In genomic region chr2:6261718-6262117, GRCm38 (mm10) we compare ENCODE assay signal across 12 mouse cellular contexts. TPM values are rescaled to one million over a fixed set of nuclear protein-coding genes. Genes with fewer than 3 reads are reported as not detected.
DNase-seq lines count a peak whose midpoint lies in the region; ATAC-seq and TF ChIP-seq lines count a peak whose summit lies in the region.
"Had no signal": no experiment of that assay in that cellular context is flagged by ENCODE, and none has a peak within 500 bp of the region (broad histone marks: within the 10 kb centered on the region; RNA-seq: fewer than 3 reads in every experiment).

No protein-coding gene starts in this region.

- WGBS in heart, embryonic 16.5 days, result 79% methylated on average over 9 of the region's 9 CpGs
- 56% methylated on average over 9 of the region's 9 CpGs for WGBS in forebrain, embryonic 10.5 days
- WGBS in hindbrain, embryonic 16.5 days, result 43% methylated on average over 9 of the region's 9 CpGs
- 33% methylated on average over 9 of the region's 9 CpGs for WGBS in midbrain, postnatal 0 days

- TF ChIP-seq CTCF in midbrain, postnatal 0 days (IDR thresholded peaks at IDR 0.05), result no peak

- no peak overlapping the region for H3K9ac ChIP-seq in heart, embryonic 16.5 days (ENCODE audit: low read length)
- H3K9ac ChIP-seq in hindbrain, embryonic 16.5 days (ENCODE audit: low read depth, low read length), result peak overlapping the region; percentile 29; the same call in 1 of the 2 replicates
- no peak overlapping the region for H3K9ac ChIP-seq in midbrain, postnatal 0 days (replicated peaks; ENCODE audit: low read length, poor library complexity, severe bottlenecking)
- H3K9ac ChIP-seq: lung, embryonic 14.5 days had no signal

- no peaks in the 10 kb centered on the region for H3K36me3 ChIP-seq in heart, embryonic 16.5 days (ENCODE audit: control insufficient read depth, insufficient read depth)
- no peaks in the 10 kb centered on the region for H3K36me3 ChIP-seq in forebrain, embryonic 10.5 days (replicated peaks)
- H3K36me3 ChIP-seq in hindbrain, embryonic 16.5 days (ENCODE audit: control insufficient read depth, insufficient read depth, low read length), result no peaks in the 10 kb centered on the region
- H3K36me3 ChIP-seq in midbrain, postnatal 0 days (ENCODE audit: insufficient read depth, low read length), result no peaks in the 10 kb centered on the region

- no peaks in the 10 kb centered on the region for H3K27me3 ChIP-seq in heart, embryonic 16.5 days (ENCODE audit: control insufficient read depth, insufficient read depth, low read length)
- peaks cover 86% of the 10 kb centered on the region for H3K27me3 ChIP-seq in forebrain, embryonic 10.5 days (ENCODE audit: poor library complexity, severe bottlenecking)
- H3K27me3 ChIP-seq in hindbrain, embryonic 16.5 days (replicated peaks; ENCODE audit: control insufficient read depth, insufficient read depth, low read length), result no peaks in the 10 kb centered on the region
- H3K27me3 ChIP-seq in midbrain, postnatal 0 days (ENCODE audit: insufficient read depth, low read length), result no peaks in the 10 kb centered on the region

- peaks cover 9% of the 10 kb centered on the region; the same call in 1 of the 2 replicates for H3K9me3 ChIP-seq in heart, embryonic 16.5 days (replicated peaks; ENCODE audit: control insufficient read depth, low read length)
- H3K9me3 ChIP-seq in forebrain, embryonic 10.5 days, result peaks cover 15% of the 10 kb centered on the region; the same call in 1 of the 2 replicates
- H3K9me3 ChIP-seq in hindbrain, embryonic 16.5 days (ENCODE audit: control insufficient read depth, low read length), result no peaks in the 10 kb centered on the region
- no peaks in the 10 kb centered on the region for H3K9me3 ChIP-seq in midbrain, postnatal 0 days (ENCODE audit: low read length)

- peak overlapping the region; percentile 62 for H3K27ac ChIP-seq in heart, embryonic 16.5 days (ENCODE audit: low read length)
- H3K27ac ChIP-seq in forebrain, embryonic 10.5 days, result peak overlapping the region; percentile 63; the same call in 1 of the 2 replicates
- H3K27ac ChIP-seq in hindbrain, embryonic 16.5 days (ENCODE audit: low read depth, low read length), result peak overlapping the region; percentile 60
- 0 out of 2 replicates have a peak overlapping the region, but pooled peaks have one; percentile 55 for H3K27ac ChIP-seq in midbrain, postnatal 0 days (ENCODE audit: low read depth, low read length)

- DNase-seq in heart, postnatal 4 days, result no peak
- DNase-seq in forebrain, embryonic 10.5 days (ENCODE audit: extremely low spot score, low spot score), result no peak
- DNase-seq in midbrain, postnatal 0 days (ENCODE audit: low spot score), result no peak
- no peak for DNase-seq in adrenal gland, adult (ENCODE audit: inconsistent age in 2 of 2, low spot score in 1 of 2)
- no peak for DNase-seq in cerebellum, adult 11-12 months
- DNase-seq in yolk sac, embryonic 10.5 days (ENCODE audit: low spot score), result no peak
- DNase-seq: adrenal gland, adult 8-10 months had no signal

- ATAC-seq in heart, embryonic 16.5 days (replicated peaks; ENCODE audit: extremely low read depth, insufficient read depth, low FRiP score), result no peak
- ATAC-seq in hindbrain, embryonic 16.5 days, result no peak
- no peak for ATAC-seq in midbrain, postnatal 0 days (ENCODE audit: low FRiP score)
- ATAC-seq: inflammation-experienced regulatory T-cells, adult 6 months had no signal

- peaks cover 10% of the 10 kb centered on the region for H3K4me1 ChIP-seq in heart, embryonic 16.5 days (ENCODE audit: control insufficient read depth, insufficient read depth, low read length)
- H3K4me1 ChIP-seq in forebrain, embryonic 10.5 days, result peaks cover 19% of the 10 kb centered on the region
- H3K4me1 ChIP-seq in hindbrain, embryonic 16.5 days (ENCODE audit: control insufficient read depth, insufficient read depth, low read depth, low read length), result peaks cover 5% of the 10 kb centered on the region
- no peaks in the 10 kb centered on the region; the same call in 1 of the 2 replicates for H3K4me1 ChIP-seq in midbrain, postnatal 0 days (ENCODE audit: insufficient read depth, low read length)

- no peak overlapping the region for H3K4me3 ChIP-seq in heart, embryonic 16.5 days (ENCODE audit: low read length)
- peak overlapping the region; percentile 3; the same call in 1 of the 2 replicates for H3K4me3 ChIP-seq in forebrain, embryonic 10.5 days
- no peak overlapping the region for H3K4me3 ChIP-seq in hindbrain, embryonic 16.5 days (ENCODE audit: low read length)
- H3K4me3 ChIP-seq in midbrain, postnatal 0 days (ENCODE audit: low read depth, low read length), result no peak overlapping the region

- no peak overlapping the region for H3K4me2 ChIP-seq in heart, embryonic 16.5 days (ENCODE audit: low read depth, low read length)
- no peak overlapping the region for H3K4me2 ChIP-seq in hindbrain, embryonic 16.5 days (ENCODE audit: low read length)
- no peak overlapping the region for H3K4me2 ChIP-seq in midbrain, postnatal 0 days (ENCODE audit: low read depth, low read length, poor library complexity, severe bottlenecking)
- H3K4me2 ChIP-seq: lung, embryonic 14.5 days had no signal

RNA-seq across cellular contexts. Expression of gene Echdc3, which starts 48.9 kb away (rescaled TPM):
- 11.3 and 11.8 TPM in 2 replicates for polyA plus RNA-seq in heart, embryonic 16.5 days (2015; fragmentation: Nextera tagmentation; extraction: Ambion mirVana)
- total RNA-seq in heart, postnatal 4 days (2021), result 10 to 100 TPM in 1 of 2 experiments, 1 to 10 TPM in 1; 9.9 to 12.2 TPM
- polyA plus RNA-seq in forebrain, embryonic 10.5 days (2016; fragmentation: Nextera tagmentation; extraction: Ambion mirVana), result 1.4 and 2.3 TPM in 2 replicates
- polyA plus RNA-seq in hindbrain, embryonic 16.5 days (2015; fragmentation: Nextera tagmentation; extraction: Ambion mirVana), result 1.9 TPM in 2 replicates
- 1.5 and 2.3 TPM in 2 replicates for total RNA-seq in midbrain, postnatal 0 days (2014; rRNA removed)
- 0.90 and 1.0 TPM in 2 replicates for polyA plus RNA-seq in midbrain, postnatal 0 days (2015; fragmentation: Nextera tagmentation; extraction: Ambion mirVana)
- total RNA-seq: monocyte, adult 5-6 weeks had no signal
- polyA plus RNA-seq: inflammation-experienced regulatory T-cells, adult 6 months had no signal
